Mouse (Mus musculus): Measurements from ENCODE around the gene Lmf2. TPM values are rescaled to one million over a fixed set of nuclear protein-coding genes. Genes with fewer than 3 reads are reported as not detected.

Gene Lmf2
- polyA plus RNA-seq, 1 experiment from 2014 or later, result 30.4 TPM

DNA sequence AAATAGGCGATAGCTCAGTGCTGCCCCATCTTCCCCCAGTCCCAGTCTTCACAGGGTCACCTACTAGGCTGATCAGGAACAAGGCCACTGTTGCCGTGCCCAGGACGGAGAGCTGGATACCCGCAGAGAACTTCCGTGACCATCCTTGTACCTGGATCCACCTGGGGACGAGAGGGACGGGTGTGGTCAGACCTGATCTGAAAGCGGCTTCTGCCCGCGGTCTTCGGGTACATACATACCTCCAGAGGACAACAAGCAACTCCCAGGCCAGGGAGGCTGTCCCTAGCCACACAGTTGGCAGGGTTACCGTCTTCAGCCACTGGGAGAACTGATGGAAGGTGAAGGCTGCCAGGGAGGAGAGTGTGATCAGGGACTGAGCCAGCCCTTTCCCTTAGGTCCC lies 2.7 kb downstream of the Lmf2 start:
- WGBS (ENCODE audit: missing documents), result 100% methylated on average over 12 of the region's 12 CpGs
- H3K36me3 ChIP-seq (ENCODE audit: inconsistent target), result peaks cover 22% of the 10 kb centered on the region; the same call in 1 of the 2 replicates
- H3K4me3 ChIP-seq (ENCODE audit: inconsistent target), result no peak overlapping the region
- H3K27ac ChIP-seq, result no peak overlapping the region
- peaks cover 40% of the 10 kb centered on the region for H3K79me2 ChIP-seq (ENCODE audit: inconsistent target)

DNA sequence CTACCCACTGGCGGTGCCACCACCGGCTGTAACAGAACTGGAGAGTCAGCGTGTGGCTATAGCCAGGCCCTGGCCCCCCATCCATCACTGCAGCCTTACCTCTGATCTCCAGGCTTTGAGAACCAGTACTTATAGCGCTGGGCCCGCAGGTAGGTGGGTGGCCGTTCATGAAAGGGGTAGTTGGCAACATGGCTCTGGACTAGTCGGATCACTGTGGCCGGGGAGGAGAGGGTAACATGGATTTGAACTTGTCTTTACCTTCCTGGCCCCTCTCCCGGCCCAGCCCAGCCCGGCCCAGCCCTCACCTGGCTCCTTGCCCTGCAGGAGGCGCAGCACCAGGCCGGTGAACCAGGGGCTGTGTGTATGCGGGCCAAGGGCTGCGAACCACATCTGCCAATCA lies 3.4 kb downstream of the Lmf2 start:
- Histone ChIP-seq H3K27ac (no peak overlapping the region), H3K4me3 (ENCODE audit: inconsistent target) (no peak overlapping the region), H3K36me3 (ENCODE audit: inconsistent target) (peaks cover 22% of the 10 kb centered on the region; the same call in 1 of the 2 replicates), H3K79me2 (ENCODE audit: inconsistent target) (peaks cover 33% of the 10 kb centered on the region)
- WGBS (ENCODE audit: missing documents), result 96% methylated on average over 10 of the region's 14 CpGs

DNA sequence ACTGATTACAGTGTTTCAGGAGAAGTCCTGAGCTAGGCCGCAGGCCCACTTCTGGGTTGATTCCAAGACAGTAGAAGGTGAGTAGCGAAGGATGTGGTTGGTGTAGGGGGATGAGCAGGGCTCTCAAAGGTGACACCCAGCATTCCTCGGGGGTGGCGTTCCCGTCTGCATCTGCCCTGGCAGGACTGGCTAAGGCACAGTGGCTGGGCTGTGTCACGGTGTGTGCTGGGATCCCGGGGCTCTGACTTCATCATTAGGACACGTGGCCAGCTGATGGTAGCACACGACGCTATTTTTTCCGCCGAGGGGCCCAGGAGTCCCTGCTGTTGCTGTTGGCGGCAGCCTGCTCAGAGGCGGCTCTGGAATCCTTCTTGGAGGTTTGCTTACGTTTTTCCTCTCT lies 4.2 kb downstream of the Lmf2 start:
- peaks cover 25% of the 10 kb centered on the region for H3K79me2 ChIP-seq (ENCODE audit: inconsistent target)
- no peak overlapping the region for H3K27ac ChIP-seq
- peaks cover 22% of the 10 kb centered on the region; the same call in 1 of the 2 replicates for H3K36me3 ChIP-seq (ENCODE audit: inconsistent target)
- WGBS (ENCODE audit: missing documents), result 97% methylated on average over 15 of the region's 15 CpGs
- no peak overlapping the region for H3K4me3 ChIP-seq (ENCODE audit: inconsistent target)

DNA sequence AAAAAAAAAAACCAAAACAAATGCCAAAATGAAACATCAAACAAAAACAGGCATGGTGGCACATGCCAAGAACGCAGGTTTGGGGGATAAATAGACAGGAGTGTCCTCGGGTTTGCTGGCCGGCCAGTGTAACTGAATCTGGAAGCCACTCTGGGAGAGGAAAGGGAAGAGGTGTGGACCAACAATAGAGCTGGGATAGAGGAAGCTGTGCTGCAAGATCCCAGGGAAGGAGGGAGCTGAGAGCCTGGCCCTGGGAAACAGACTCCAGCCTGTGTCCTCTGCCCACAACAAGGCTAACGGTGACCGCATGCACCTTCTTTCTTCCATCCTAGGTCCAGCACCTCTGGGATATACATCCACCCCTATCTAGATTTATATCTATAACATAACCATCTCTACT lies 5.0 kb downstream of the Lmf2 start:
- H3K36me3 ChIP-seq (ENCODE audit: inconsistent target), result peaks cover 22% of the 10 kb centered on the region; the same call in 1 of the 2 replicates
- no peak overlapping the region for H3K27ac ChIP-seq
- H3K79me2 ChIP-seq (ENCODE audit: inconsistent target), result peaks cover 18% of the 10 kb centered on the region
- no peak overlapping the region for H3K4me3 ChIP-seq (ENCODE audit: inconsistent target)
- WGBS (ENCODE audit: missing documents), result 100% methylated on average over 5 of the region's 5 CpGs

DNA sequence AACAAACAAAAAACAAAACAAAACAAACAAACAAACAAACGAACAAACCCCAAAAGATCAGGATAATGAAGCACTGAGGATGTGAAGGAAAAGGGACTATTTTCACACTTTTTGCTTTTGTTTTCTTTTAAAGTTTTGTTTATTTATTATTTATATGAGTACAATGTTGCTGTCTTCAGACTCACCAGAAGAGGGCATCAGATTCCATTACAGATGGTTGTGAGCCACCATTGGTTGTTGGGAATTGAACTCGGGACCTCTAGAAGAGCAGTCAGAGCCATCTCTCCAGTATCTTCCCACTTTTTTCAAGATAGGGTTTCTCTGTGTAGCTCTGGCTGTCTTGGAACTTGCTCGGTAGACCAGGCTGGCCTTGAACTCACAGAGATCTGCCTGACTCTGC lies 12.1 kb downstream of the Lmf2 start:
- Histone ChIP-seq H3K27ac (no peak overlapping the region), H3K4me3 (ENCODE audit: inconsistent target) (no peak overlapping the region), H3K36me3 (ENCODE audit: inconsistent target) (no peaks in the 10 kb centered on the region), H3K79me2 (ENCODE audit: inconsistent target) (no peaks in the 10 kb centered on the region)
- WGBS (ENCODE audit: missing documents), result 62% methylated on average over 3 of the region's 3 CpGs

DNA sequence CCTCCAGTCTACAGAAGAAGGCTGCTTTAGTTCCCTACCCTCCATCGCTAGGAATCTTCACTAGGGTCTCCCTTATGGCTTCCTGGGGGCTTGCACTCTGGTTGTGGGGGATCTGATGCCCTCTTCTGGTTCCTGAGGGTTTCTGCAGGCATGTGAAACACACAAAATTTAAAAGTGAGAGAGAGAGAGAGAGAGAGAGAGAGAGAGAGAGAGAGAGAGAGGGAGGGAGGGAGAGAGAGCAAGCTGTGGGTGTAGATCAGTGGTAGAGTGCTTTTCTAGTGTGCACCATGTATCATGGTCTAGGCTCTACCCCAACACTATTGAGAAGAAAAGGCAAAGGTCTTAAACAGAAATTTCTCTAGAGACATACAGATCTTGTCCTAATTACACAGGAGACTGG lies 13.8 kb downstream of the Lmf2 start:
- H3K79me2 ChIP-seq (ENCODE audit: inconsistent target), result no peaks in the 10 kb centered on the region
- H3K36me3 ChIP-seq (ENCODE audit: inconsistent target), result no peaks in the 10 kb centered on the region
- WGBS (ENCODE audit: missing documents), result 89% methylated on average over 1 of the region's 1 CpGs
- H3K4me3 ChIP-seq (ENCODE audit: inconsistent target), result no peak overlapping the region
- H3K27ac ChIP-seq, result no peak overlapping the region

DNA sequence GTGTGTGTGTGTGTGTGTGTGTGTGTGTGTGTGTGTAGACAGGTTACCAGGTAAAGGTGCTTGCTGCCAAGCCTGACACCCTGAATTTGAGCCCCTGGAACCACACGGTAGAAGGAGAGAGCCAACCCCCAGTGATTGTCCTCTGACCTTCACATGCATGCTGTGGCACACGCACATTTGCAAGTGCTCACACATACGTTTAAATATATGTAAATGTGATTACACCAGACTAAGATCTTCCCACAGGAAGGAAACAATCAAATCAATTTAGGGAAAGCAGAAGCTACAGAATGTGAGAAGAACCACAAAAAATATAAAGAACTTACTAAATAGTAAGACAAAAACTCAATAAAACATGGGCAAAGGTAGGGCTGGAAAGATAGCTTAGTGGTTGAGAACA lies 15.3 kb downstream of the Lmf2 start:
- Histone ChIP-seq H3K27ac (no peak overlapping the region), H3K4me3 (ENCODE audit: inconsistent target) (no peak overlapping the region), H3K79me2 (ENCODE audit: inconsistent target) (no peaks in the 10 kb centered on the region), H3K36me3 (ENCODE audit: inconsistent target) (no peaks in the 10 kb centered on the region)
- 15% methylated on average over 3 of the region's 3 CpGs for WGBS (ENCODE audit: missing documents)

DNA sequence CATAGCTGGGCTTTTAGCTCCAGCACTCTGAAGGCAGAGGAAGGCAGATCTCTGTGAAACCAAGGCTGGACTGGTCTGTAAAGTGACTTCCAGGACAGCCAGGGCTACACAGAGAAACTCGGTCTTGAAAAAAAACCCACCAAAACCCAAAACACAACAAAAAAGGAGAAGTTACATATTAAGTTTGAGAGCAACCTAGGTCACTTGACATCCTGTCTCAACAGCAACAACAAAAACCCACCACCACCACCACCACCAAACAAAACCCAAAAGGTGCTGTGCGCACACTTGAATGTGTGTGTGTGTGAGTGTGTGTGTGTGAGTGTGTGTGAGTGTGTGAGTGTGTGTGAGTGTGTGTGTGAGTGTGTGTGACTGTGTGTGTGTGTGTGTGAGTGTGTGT lies 15.8 kb downstream of the Lmf2 start:
- 11% methylated on average over 1 of the region's 2 CpGs for WGBS (ENCODE audit: missing documents)
- Histone ChIP-seq H3K79me2 (ENCODE audit: inconsistent target) (no peaks in the 10 kb centered on the region), H3K36me3 (ENCODE audit: inconsistent target) (no peaks in the 10 kb centered on the region), H3K27ac (no peak overlapping the region), H3K4me3 (ENCODE audit: inconsistent target) (no peak overlapping the region)

DNA sequence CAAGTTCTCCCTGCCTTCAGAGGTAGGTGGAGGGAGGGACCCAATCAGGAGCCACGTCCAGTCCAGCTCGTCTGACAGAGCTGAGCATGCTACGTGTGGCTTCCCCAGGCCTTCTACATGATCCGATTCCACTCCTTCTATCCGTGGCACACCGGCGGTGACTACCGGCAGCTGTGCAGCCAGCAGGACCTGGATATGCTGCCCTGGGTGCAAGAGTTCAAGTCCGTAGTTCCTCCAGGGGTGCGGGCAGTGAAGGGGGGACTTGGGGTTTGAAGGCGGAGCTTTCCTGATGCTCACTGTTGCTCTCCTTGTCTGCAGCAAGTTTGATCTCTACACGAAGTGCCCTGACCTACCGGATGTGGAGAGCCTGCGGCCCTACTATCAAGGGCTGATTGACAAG lies 19.0 kb downstream of the Lmf2 start:
- H3K4me3 ChIP-seq (ENCODE audit: inconsistent target), result no peak overlapping the region
- no peaks in the 10 kb centered on the region for H3K36me3 ChIP-seq (ENCODE audit: inconsistent target)
- WGBS (ENCODE audit: missing documents), result 86% methylated on average over 14 of the region's 14 CpGs
- no peaks in the 10 kb centered on the region for H3K79me2 ChIP-seq (ENCODE audit: inconsistent target)
- no peak overlapping the region for H3K27ac ChIP-seq

DNA sequence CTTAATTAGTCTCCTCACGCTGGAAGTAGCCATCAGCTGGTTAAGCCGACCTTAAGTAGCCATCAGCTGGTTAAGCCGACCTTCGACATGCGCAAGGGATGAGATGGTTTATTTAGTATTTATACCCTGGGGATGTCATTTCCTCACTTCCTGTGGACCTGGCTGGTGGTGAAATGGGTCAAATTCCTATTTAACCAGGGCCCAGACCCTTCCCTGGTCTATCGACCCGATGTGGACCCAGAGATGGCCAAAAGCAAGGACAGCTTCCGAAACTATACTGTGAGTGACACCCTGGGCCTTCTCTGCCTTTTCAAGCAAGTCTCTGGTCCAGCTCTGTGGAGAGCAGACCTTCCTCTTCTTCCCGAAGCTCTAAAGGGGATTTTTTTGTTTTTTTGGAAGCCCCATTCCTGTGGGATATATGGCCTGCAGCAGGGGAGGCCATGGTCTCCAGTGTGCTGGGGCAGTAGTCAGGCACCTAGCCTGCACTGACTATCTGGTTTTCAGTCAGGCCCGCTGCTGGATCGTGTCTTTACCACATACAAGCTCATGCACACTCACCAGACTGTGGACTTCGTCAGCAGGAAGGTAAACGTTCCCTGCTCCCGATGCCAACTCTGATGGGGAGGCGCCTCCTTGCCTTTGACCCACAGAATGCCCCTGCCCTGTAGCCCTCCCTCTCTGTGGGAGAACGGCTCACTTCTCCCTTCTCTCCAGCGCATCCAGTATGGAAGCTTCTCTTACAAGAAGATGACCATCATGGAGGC lies 20.5 kb downstream of the Lmf2 start:
- H3K27ac ChIP-seq, result no peak overlapping the region
- no peaks in the 10 kb centered on the region for H3K79me2 ChIP-seq (ENCODE audit: inconsistent target)
- no peaks in the 10 kb centered on the region for H3K36me3 ChIP-seq (ENCODE audit: inconsistent target)
- 91% methylated on average over 17 of the region's 17 CpGs for WGBS (ENCODE audit: missing documents)
- no peak overlapping the region for H3K4me3 ChIP-seq (ENCODE audit: inconsistent target)

DNA sequence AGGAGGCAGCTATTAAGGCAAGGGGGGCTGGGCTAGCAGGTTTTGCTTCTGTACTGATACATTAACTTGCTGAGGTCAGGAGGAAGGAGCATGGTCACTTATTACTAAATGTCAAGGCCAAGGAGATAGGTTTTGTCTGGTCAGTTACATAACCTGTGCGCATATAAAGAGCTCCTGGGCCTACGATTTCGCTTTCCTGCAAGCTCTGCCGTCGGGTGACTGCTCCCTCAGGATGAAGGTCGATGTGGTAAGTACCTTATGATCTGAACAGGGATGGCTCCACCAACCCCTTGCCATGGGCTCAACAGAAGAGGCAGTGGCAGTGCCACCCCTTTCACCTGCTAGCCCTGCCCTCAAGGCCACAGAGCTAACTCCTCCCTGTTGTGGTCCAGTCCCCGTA lies 21.2 kb downstream of the Lmf2 start, which contains the start of gene Miox:
Miox (plus strand) TSS at position 128 of the 400 bp plus-strand sequence.
- WGBS (ENCODE audit: missing documents), result 88% methylated on average over 7 of the region's 7 CpGs
- no peaks in the 10 kb centered on the region for H3K79me2 ChIP-seq (ENCODE audit: inconsistent target)
- H3K4me3 ChIP-seq (ENCODE audit: inconsistent target), result no peak within 1 kb of the TSS
- H3K27ac ChIP-seq, result no peak within 1 kb of the TSS
- no peaks in the 10 kb centered on the region for H3K36me3 ChIP-seq (ENCODE audit: inconsistent target)

DNA sequence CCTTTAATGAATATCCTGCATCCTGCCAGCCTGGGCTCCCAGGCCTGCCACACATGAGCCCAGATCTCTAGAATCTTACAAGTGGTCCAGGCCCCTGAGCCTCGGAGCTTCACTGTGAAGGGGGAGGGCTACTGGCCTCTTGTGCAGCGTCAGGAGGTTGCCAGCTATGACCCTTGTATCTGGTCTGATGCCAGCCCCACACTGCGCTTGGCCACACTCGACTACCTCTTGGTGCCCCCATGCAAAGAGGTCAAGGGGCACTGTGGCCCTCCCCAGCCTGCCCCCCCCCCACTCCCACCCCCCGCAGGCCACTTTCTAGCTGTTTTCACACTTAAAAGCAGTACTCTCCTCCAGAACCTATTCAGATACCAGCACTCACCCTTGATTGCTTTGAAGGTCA lies 29.0 kb downstream of the Lmf2 start:
- no peak overlapping the region for H3K27ac ChIP-seq
- H3K4me3 ChIP-seq (ENCODE audit: inconsistent target), result no peak overlapping the region
- no peaks in the 10 kb centered on the region for H3K79me2 ChIP-seq (ENCODE audit: inconsistent target)
- WGBS (ENCODE audit: missing documents), result 100% methylated on average over 4 of the region's 5 CpGs
- H3K36me3 ChIP-seq (ENCODE audit: inconsistent target), result no peaks in the 10 kb centered on the region

DNA sequence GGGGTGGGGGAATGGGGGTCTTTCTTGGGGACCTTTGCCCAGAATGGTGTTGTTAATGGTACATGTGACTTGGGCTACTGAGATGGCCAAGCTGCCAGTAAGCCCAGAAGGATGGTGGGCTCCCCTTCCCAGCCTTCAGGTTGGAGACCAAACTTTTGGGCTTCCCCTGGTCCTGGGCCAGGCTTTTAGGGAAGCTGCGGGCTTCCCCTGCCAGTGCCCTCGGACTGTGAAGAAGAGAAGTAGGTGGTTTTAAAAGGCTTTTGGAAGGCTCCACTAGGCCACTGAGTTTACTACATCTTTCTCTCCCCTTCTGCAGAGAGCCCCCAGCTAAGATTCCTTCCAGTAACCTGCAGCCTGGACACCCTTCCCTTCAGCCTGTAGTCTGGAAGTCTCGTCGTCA lies 31.8 kb downstream of the Lmf2 start:
- no peak overlapping the region for H3K27ac ChIP-seq

DNA sequence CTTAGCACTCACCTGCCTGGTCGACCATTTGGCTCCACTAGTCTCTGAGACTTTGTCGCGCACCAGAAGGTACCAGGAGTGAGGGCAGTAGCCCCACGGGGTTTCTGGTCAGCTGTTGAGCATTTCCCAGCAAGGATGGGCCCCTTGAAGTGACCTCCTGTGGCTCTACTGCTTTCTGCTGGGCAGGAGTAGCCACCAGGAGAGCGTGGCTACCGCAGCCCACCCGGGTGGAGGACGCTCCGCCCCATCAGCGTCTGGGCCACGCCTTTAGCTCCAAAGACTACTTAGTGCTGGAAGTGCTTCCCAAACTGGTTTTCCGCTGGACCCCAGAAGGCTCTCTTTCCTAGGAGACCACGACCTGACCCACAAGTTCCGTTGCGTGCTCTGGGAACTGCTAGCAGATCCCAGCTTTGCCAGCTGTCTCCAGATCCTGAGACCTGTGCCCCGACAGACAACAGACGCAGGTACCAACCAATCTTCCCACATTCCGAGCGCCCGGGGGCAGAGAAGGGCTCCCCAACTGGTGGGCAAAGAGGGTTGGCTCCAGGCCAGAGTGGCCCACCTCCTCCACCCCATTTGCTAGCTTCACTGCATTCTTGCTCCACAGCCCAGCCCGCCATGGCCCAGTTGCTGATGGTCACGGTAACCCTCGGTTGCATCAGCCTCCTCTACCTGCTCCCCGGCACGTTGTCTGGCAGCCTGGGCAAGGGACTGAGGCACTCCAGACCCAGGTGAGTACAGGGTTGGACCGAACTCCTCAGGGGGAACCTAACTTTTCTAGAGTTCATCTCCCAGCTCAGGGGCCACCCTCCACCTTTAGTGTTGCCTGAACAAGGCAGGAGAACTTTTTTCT lies 32.6 kb downstream of the Lmf2 start, which contains the start of gene Adm2:
Adm2 (plus strand) TSS at position 51 of the 853 bp plus-strand sequence.
- H3K36me3 ChIP-seq (ENCODE audit: inconsistent target), result no peaks in the 10 kb centered on the region
- WGBS (ENCODE audit: missing documents), result 61% methylated on average over 26 of the region's 26 CpGs
- H3K27ac ChIP-seq, result no peak within 1 kb of the TSS
- H3K79me2 ChIP-seq (ENCODE audit: inconsistent target), result no peaks in the 10 kb centered on the region
- no peak within 1 kb of the TSS for H3K4me3 ChIP-seq (ENCODE audit: inconsistent target)

More for the DNA sequence above, 31.8 kb downstream of the Lmf2 start:
- no peaks in the 10 kb centered on the region for H3K36me3 ChIP-seq (ENCODE audit: inconsistent target)
- WGBS (ENCODE audit: missing documents), result 27% methylated on average over 4 of the region's 4 CpGs
- H3K79me2 ChIP-seq (ENCODE audit: inconsistent target), result no peaks in the 10 kb centered on the region
- H3K4me3 ChIP-seq (ENCODE audit: inconsistent target), result no peak overlapping the region

DNA sequence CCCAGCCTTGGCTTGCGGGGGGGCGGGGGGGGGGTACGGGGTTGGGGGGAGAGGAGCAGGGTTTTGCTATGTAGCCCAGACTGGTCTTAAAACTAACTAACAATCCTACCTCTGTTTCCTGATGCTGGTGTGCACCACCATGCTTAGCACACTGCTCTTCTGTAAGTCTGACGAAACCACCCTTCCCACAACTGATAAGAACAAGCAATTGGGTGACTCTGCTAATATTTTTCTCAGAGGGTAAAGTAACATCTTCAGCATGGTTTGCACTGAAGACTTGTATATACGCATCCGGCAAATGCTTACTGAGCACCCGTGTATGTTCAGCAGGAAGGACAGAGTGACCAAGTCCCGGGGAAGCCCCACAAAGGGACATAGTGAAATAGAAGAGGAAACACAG lies 34.2 kb downstream of the Lmf2 start:
- Histone ChIP-seq H3K79me2 (ENCODE audit: inconsistent target) (no peaks in the 10 kb centered on the region), H3K36me3 (ENCODE audit: inconsistent target) (no peaks in the 10 kb centered on the region), H3K4me3 (ENCODE audit: inconsistent target) (no peak overlapping the region), H3K27ac (no peak overlapping the region)
- 70% methylated on average over 7 of the region's 8 CpGs for WGBS (ENCODE audit: missing documents)
